Mouse (Mus musculus): ENCODE results near the gene Pcgf1. TPM values are rescaled to one million over a fixed set of nuclear protein-coding genes. Genes with fewer than 3 reads are reported as not detected.
A peak's percentile ranks its signal among the peaks of the same experiment; 100 is the strongest.

The Pcgf1 gene
- polyA plus RNA-seq, 1 experiment from 2014 or later, result 18.0 TPM

GRCm38 (mm10) chr6:83054871-83055431 is 22.7 kb upstream of the Pcgf1 start, which contains the start of gene Htra2:
Htra2 (minus strand) TSS chr6:83055273.
- peak within 1 kb of the TSS; percentile 89 for H3K27ac ChIP-seq (ENCODE audit: low read length)
- peaks cover 22% of the 10 kb centered on the region for H3K4me1 ChIP-seq (ENCODE audit: control insufficient read depth, insufficient read depth, low read length)
- peaks cover under 1% of the 10 kb centered on the region; the same call in 1 of the 2 replicates for H3K27me3 ChIP-seq (ENCODE audit: control insufficient read depth, insufficient read depth, low read length)
- peak within 1 kb of the TSS; percentile 73 for H3K4me3 ChIP-seq (ENCODE audit: low read length)
- WGBS, result under 1% methylated on average over 50 of the region's 50 CpGs
- peak within 1 kb of the TSS; percentile 88 for H3K9ac ChIP-seq (ENCODE audit: low read length)
- peak; percentile 37 for ATAC-seq (replicated peaks; ENCODE audit: extremely low read depth, insufficient read depth, low FRiP score)
- no peaks in the 10 kb centered on the region for H3K9me3 ChIP-seq (replicated peaks; ENCODE audit: control insufficient read depth, low read length)
- H3K36me3 ChIP-seq (ENCODE audit: control insufficient read depth, insufficient read depth), result peaks cover 30% of the 10 kb centered on the region
- H3K4me2 ChIP-seq (ENCODE audit: low read depth, low read length), result peak within 1 kb of the TSS; percentile 96

- WGBS, result 55% methylated on average over 3 of the region's 3 CpGs
- H3K36me3 ChIP-seq (ENCODE audit: control insufficient read depth, insufficient read depth), result peaks cover 16% of the 10 kb centered on the region
- ATAC-seq (replicated peaks; ENCODE audit: extremely low read depth, insufficient read depth, low FRiP score), result no peak
Measured at GRCm38 (mm10) chr6:83057790-83058189, 19.9 kb upstream of the Pcgf1 start, which contains the start of gene Dqx1. Dqx1 (plus strand) TSS chr6:83057844.

GRCm38 (mm10) chr6:83058725-83059124 is 18.9 kb upstream of the Pcgf1 start:
- no peak for ATAC-seq (replicated peaks; ENCODE audit: extremely low read depth, insufficient read depth, low FRiP score)
- 77% methylated on average over 2 of the region's 2 CpGs for WGBS
- Histone ChIP-seq H3K27ac (ENCODE audit: low read length) (no peak overlapping the region), H3K4me3 (ENCODE audit: low read length) (no peak overlapping the region), H3K9ac (ENCODE audit: low read length) (no peak overlapping the region), H3K27me3 (ENCODE audit: control insufficient read depth, insufficient read depth, low read length) (peaks cover 34% of the 10 kb centered on the region), H3K4me1 (ENCODE audit: control insufficient read depth, insufficient read depth, low read length) (peaks cover 9% of the 10 kb centered on the region), H3K9me3 (replicated peaks; ENCODE audit: control insufficient read depth, low read length) (no peaks in the 10 kb centered on the region), H3K4me2 (ENCODE audit: low read depth, low read length) (no peak overlapping the region), H3K36me3 (ENCODE audit: control insufficient read depth, insufficient read depth) (peaks cover 16% of the 10 kb centered on the region)

More at GRCm38 (mm10) chr6:83057790-83058189, 19.9 kb upstream of the Pcgf1 start, which contains the start of gene Dqx1:
- Histone ChIP-seq H3K9me3 (replicated peaks; ENCODE audit: control insufficient read depth, low read length) (no peaks in the 10 kb centered on the region), H3K27ac (ENCODE audit: low read length) (no peak within 1 kb of the TSS), H3K4me3 (ENCODE audit: low read length) (no peak within 1 kb of the TSS), H3K9ac (ENCODE audit: low read length) (no peak within 1 kb of the TSS), H3K4me1 (ENCODE audit: control insufficient read depth, insufficient read depth, low read length) (peaks cover 17% of the 10 kb centered on the region), H3K27me3 (ENCODE audit: control insufficient read depth, insufficient read depth, low read length) (peaks cover 25% of the 10 kb centered on the region), H3K4me2 (ENCODE audit: low read depth, low read length) (no peak within 1 kb of the TSS)

- H3K4me3 ChIP-seq (ENCODE audit: low read length), result no peak overlapping the region
- no peak overlapping the region for H3K9ac ChIP-seq (ENCODE audit: low read length)
- H3K36me3 ChIP-seq (ENCODE audit: control insufficient read depth, insufficient read depth), result no peaks in the 10 kb centered on the region
- no peaks in the 10 kb centered on the region for H3K9me3 ChIP-seq (replicated peaks; ENCODE audit: control insufficient read depth, low read length)
- H3K4me2 ChIP-seq (ENCODE audit: low read depth, low read length), result no peak overlapping the region
- H3K4me1 ChIP-seq (ENCODE audit: control insufficient read depth, insufficient read depth, low read length), result peaks cover 9% of the 10 kb centered on the region; the same call in 1 of the 2 replicates
- no peak overlapping the region for H3K27ac ChIP-seq (ENCODE audit: low read length)
- H3K27me3 ChIP-seq (ENCODE audit: control insufficient read depth, insufficient read depth, low read length), result peaks cover 95% of the 10 kb centered on the region
- 37% methylated on average over 8 of the region's 8 CpGs for WGBS
- ATAC-seq (replicated peaks; ENCODE audit: extremely low read depth, insufficient read depth, low FRiP score), result no peak
Measured at GRCm38 (mm10) chr6:83065995-83066394, 11.7 kb upstream of the Pcgf1 start.

- WGBS, result 26% methylated on average over 6 of the region's 6 CpGs
- H3K27me3 ChIP-seq (ENCODE audit: control insufficient read depth, insufficient read depth, low read length), result peaks cover 96% of the 10 kb centered on the region
- H3K9me3 ChIP-seq (replicated peaks; ENCODE audit: control insufficient read depth, low read length), result no peaks in the 10 kb centered on the region
- ATAC-seq (replicated peaks; ENCODE audit: extremely low read depth, insufficient read depth, low FRiP score), result no peak
- no peak overlapping the region for H3K4me2 ChIP-seq (ENCODE audit: low read depth, low read length)
- no peaks in the 10 kb centered on the region for H3K36me3 ChIP-seq (ENCODE audit: control insufficient read depth, insufficient read depth)
- H3K9ac ChIP-seq (ENCODE audit: low read length), result no peak overlapping the region
- no peak overlapping the region for H3K27ac ChIP-seq (ENCODE audit: low read length)
- peaks cover 12% of the 10 kb centered on the region; the same call in 1 of the 2 replicates for H3K4me1 ChIP-seq (ENCODE audit: control insufficient read depth, insufficient read depth, low read length)
- no peak overlapping the region for H3K4me3 ChIP-seq (ENCODE audit: low read length)
Measured at GRCm38 (mm10) chr6:83066441-83066840, 11.2 kb upstream of the Pcgf1 start.

- ATAC-seq (replicated peaks; ENCODE audit: extremely low read depth, insufficient read depth, low FRiP score), result no peak
- Histone ChIP-seq H3K4me2 (ENCODE audit: low read depth, low read length) (peak overlapping the region; percentile 56), H3K9me3 (replicated peaks; ENCODE audit: control insufficient read depth, low read length) (no peaks in the 10 kb centered on the region), H3K36me3 (ENCODE audit: control insufficient read depth, insufficient read depth) (no peaks in the 10 kb centered on the region), H3K4me3 (ENCODE audit: low read length) (peak overlapping the region; percentile 29), H3K27me3 (ENCODE audit: control insufficient read depth, insufficient read depth, low read length) (peaks cover 95% of the 10 kb centered on the region), H3K9ac (ENCODE audit: low read length) (no peak overlapping the region), H3K4me1 (ENCODE audit: control insufficient read depth, insufficient read depth, low read length) (peaks cover 12% of the 10 kb centered on the region; the same call in 1 of the 2 replicates), H3K27ac (ENCODE audit: low read length) (no peak overlapping the region)
- WGBS, result 9% methylated on average over 8 of the region's 8 CpGs
Measured at GRCm38 (mm10) chr6:83068221-83068620, 9.4 kb upstream of the Pcgf1 start.

- Histone ChIP-seq H3K4me2 (ENCODE audit: low read depth, low read length) (peak overlapping the region; percentile 56), H3K27me3 (ENCODE audit: control insufficient read depth, insufficient read depth, low read length) (peaks cover 95% of the 10 kb centered on the region), H3K4me3 (ENCODE audit: low read length) (peak overlapping the region; percentile 29), H3K36me3 (ENCODE audit: control insufficient read depth, insufficient read depth) (no peaks in the 10 kb centered on the region), H3K27ac (ENCODE audit: low read length) (no peak overlapping the region), H3K9ac (ENCODE audit: low read length) (no peak overlapping the region), H3K4me1 (ENCODE audit: control insufficient read depth, insufficient read depth, low read length) (peaks cover 12% of the 10 kb centered on the region; the same call in 1 of the 2 replicates), H3K9me3 (replicated peaks; ENCODE audit: control insufficient read depth, low read length) (no peaks in the 10 kb centered on the region)
- WGBS, result 1% methylated on average over 77 of the region's 81 CpGs
- ATAC-seq (replicated peaks; ENCODE audit: extremely low read depth, insufficient read depth, low FRiP score), result no peak
Measured at GRCm38 (mm10) chr6:83068706-83069487, 8.8 kb upstream of the Pcgf1 start.

- Histone ChIP-seq H3K36me3 (ENCODE audit: control insufficient read depth, insufficient read depth) (no peaks in the 10 kb centered on the region), H3K27me3 (ENCODE audit: control insufficient read depth, insufficient read depth, low read length) (peaks cover 95% of the 10 kb centered on the region), H3K4me2 (ENCODE audit: low read depth, low read length) (peak overlapping the region; percentile 19; the same call in 1 of the 2 replicates), H3K4me1 (ENCODE audit: control insufficient read depth, insufficient read depth, low read length) (peaks cover 12% of the 10 kb centered on the region; the same call in 1 of the 2 replicates), H3K9ac (ENCODE audit: low read length) (no peak overlapping the region), H3K9me3 (replicated peaks; ENCODE audit: control insufficient read depth, low read length) (no peaks in the 10 kb centered on the region), H3K4me3 (ENCODE audit: low read length) (peak overlapping the region; percentile 34), H3K27ac (ENCODE audit: low read length) (no peak overlapping the region)
- ATAC-seq (replicated peaks; ENCODE audit: extremely low read depth, insufficient read depth, low FRiP score), result no peak; the same call in 1 of the 2 replicates
- 1% methylated on average over 68 of the region's 69 CpGs for WGBS
Measured at GRCm38 (mm10) chr6:83069488-83070246, 8.0 kb upstream of the Pcgf1 start.

- 2% methylated on average over 10 of the region's 10 CpGs for WGBS
- H3K4me1 ChIP-seq (ENCODE audit: control insufficient read depth, insufficient read depth, low read length), result peaks cover 12% of the 10 kb centered on the region; the same call in 1 of the 2 replicates
- H3K9me3 ChIP-seq (replicated peaks; ENCODE audit: control insufficient read depth, low read length), result no peaks in the 10 kb centered on the region
- peaks cover 95% of the 10 kb centered on the region for H3K27me3 ChIP-seq (ENCODE audit: control insufficient read depth, insufficient read depth, low read length)
- H3K4me3 ChIP-seq (ENCODE audit: low read length), result peak within 1 kb of the TSS; percentile 34
- H3K36me3 ChIP-seq (ENCODE audit: control insufficient read depth, insufficient read depth), result no peaks in the 10 kb centered on the region
- no peak for ATAC-seq (replicated peaks; ENCODE audit: extremely low read depth, insufficient read depth, low FRiP score)
- H3K4me2 ChIP-seq (ENCODE audit: low read depth, low read length), result peak within 1 kb of the TSS; percentile 56; the same call in 1 of the 2 replicates
- no peak within 1 kb of the TSS for H3K27ac ChIP-seq (ENCODE audit: low read length)
- no peak within 1 kb of the TSS for H3K9ac ChIP-seq (ENCODE audit: low read length)
Measured at GRCm38 (mm10) chr6:83070247-83070310, 7.6 kb upstream of the Pcgf1 start, which contains the start of gene Tlx2. Tlx2 (minus strand) TSS chr6:83070293.

Measured in heart, embryonic 16.5 days (tissue).